Mouse (Mus musculus): Measurements from ENCODE around the gene Ibtk.
"Not testable (repeated sequence)": the region's sequence is repeated elsewhere in the genome, so short reads cannot be mapped to it uniquely, and the experiment has no call there.

Gene Ibtk

DNA sequence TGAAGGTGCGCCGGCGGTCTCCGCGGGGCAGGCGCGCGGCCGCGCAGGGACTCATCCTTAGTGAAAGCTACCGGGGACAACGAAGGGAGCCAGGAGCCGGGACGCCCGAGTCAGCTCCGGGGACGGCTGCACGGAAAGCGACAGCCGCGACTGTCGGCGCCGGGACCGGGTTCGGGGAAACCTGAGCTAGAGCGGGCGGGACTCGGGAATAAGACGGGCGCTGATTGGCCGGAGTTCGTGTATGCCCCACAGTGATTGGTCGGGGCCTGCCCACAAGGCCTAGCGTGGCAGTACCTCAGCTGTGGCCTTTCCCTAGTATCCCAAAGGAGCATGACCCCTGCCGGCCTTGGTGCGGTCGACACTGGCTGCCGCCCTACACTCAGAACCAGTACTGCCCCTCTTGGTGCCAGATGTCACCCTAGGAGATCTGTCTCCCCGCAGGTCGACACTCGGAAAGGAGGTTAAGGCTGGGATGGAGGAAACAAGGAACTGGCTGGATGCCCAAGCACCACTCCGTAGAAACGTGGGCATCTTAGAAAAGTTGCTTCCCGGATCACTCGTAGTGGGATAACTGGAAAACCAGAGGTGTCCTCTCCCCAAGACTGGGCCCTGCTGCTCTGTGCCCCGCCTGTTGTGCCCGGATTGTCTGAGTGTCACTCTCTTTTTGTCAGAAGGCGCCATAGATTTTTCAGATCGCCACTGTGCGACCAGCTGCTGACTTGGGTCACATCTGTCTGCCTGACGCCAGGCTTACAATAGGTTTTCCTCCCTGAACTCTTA is at the start of gene Ibtk:
Ibtk (minus strand) TSS at position 193 of the 780 bp plus-strand sequence.
- DNase-seq = peak; percentile 99

DNA sequence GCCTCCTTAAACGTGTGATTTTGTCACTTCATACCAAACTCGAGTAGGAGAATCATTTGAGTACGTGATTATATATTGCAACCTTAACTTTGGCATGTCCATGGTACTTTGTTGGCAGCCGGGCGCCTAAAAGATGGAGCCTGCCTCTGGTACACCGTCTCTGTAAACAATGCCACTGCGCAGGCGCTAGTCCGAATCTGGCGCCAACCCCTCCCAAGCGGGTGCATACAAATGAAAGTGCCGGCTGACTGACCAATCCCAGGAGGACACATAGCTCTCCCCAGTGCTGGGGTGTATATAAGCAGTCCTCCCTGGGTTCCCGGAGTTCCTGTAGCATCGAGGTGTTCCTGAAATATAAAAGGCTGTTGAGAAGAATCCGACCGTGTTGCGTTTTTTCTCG is 42.4 kb upstream of the Ibtk start:
- DNase-seq = not testable (repeated sequence)

DNA sequence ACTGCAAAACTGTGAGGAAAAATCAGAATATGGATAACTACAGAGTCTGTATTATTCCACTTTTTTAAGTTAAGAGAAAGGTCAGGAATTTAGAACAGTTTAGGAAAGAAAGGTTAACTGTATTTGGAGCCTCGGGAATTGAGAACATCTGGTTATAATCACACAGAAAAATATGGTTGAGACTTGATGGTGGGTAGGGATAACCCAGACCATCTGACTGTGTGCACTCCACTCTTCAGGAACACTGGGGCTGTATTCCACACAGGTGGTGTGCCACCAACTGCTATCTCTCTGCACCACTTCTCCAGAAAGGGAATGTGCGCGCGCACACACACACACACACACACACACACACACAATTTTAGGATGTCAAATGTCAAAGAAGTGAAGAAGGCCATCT is 31.1 kb upstream of the Ibtk start:
- DNase-seq = no peak

DNA sequence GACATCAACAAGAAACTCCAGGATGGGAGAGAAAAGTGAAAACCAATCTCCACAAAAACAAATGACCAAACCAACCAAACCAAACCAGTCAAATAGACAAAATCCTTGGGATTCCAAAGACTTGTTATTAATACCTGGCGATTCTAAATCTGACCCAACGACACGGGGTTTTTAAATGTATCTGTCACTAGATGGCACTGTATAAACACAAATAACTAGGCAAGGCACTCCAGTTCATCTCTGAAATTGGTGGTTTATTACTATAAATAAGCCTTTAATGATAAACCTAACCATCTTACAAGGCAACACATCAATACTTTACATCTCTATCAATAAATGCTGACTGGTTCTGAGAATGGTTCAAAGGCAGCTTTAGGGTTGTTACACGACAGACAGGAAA is 30.3 kb upstream of the Ibtk start:
- DNase-seq = peak; percentile 37

DNA sequence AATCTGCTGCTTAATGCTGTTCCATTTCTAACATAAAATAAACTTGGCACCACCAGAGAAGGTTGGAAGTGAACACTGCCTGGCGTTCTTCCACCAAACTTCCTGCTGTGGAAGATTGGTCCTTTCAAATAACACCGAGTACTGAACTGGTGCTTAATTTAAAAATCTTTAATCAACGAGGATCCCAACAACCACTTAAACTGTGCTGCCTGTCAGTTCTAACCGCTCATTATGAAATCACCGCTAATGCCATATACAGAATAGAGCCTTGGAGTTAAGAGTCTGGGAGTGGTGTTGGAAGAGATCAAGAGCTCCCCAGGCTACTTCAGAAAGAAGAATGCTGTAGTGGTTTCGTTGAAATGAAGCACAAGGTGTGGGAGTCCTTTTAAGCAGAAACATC is 28.4 kb upstream of the Ibtk start:
- no peak for DNase-seq

DNA sequence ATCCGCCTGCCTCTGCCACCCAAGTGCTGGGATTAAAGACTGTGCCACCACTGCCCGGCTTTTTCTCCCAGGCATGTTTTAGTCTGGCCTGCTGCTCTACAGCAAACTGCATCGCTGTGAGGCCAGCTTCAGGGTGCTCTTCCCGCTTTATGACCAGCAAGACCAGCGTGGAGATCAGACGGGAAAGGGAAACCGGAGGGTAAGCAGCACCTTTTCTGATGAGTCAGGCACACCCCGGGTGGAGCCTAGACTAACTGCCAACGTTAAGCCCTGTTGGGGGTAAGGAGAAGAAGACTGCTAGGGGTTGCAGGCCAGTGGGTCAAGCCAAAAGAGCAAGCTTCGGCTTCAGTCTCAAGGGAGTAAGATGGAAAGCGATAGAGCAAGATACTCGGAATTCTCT is 23.1 kb upstream of the Ibtk start:
- no peak for DNase-seq

DNA sequence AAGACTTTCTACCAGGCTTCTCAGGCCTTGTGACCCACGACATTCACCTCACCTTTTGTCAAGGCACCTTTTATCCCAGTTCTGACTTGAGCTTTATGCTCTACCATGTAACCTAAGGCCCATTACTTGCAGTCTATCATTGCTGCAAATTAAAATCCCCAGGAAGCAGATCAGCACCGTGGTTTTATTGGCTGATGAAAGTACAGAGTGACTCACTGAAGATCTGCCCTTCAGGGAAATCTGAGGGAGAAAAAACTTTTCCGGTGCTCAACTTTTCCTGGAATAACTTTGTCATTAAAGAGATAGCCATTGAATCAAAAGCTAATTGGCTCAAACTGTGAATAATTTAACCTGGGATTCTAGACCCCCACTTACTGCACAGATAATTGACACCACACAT is 22.3 kb upstream of the Ibtk start:
- DNase-seq = no peak

DNA sequence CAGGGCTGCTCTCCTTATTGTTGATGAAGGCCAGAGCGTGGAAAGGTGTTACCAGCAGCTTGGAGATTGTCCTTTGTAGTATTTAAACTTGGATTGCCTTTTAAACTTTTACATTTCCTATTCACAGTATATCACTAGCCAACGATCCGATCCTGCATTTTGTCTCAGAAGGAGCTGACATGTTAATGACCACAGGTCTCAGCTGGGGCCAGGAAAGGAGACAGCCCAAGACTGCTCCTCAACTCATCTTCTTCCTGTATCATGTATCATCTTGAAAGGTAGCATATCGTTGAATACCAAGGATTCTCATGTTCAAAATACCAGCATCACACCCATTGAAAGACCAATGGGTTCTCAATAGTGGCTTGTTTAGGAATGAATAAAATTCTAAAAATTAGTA is 21.2 kb upstream of the Ibtk start:
- DNase-seq = no peak

DNA sequence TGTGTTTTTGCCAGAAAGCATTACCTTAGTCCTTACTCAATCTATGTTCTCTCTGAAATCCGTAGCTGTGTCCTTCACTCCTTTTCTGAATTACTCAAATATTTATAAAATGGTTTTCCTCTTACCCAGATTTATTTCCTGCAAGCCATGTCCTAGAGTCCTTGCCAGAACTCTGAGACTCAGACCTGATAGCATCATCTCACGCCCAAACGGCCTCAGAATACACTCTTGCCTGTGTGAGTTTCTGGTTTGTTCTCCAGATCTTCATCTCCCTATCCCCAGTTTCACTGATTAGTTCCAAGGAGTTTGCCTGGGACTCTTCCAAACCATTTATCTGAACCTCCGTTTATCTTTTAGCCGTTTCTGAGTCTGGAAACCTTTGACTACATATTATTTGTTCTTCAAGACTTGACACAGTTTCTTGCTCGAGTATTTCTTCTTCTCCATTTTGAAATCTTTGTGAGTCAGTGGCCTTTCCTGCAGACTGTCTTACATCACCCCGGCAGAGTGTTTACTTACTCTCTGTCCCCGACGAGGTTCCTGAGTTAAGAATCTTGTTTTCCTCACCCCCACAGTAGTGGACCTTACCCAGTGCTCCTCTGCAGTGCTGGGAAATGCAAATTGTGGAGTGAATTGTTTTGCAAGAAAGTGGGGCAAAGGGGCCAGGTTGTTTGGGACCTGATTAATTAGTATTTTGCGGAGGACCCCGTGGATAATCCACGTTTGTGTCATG is 20.1 kb upstream of the Ibtk start:
- DNase-seq = peak; percentile 33

DNA sequence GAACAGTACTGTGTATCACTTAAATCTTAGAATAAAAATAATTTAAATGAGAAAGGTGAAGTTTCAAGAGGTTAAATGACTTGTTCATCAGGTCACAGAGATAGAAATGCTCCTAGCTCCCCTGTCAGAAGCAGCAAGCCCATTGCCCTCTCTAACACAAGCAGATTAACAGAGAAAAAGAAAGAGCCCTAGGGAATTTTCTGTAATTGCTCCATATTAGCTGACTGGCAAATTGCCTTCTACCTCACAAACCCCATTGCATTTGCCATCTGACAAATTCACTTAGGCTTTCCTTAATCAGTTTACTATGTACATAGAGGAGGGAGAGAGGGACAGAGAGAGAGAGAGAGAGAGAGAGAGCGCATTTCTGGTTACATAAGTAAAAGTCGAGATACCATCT is 18.1 kb upstream of the Ibtk start:
- DNase-seq = no peak

DNA sequence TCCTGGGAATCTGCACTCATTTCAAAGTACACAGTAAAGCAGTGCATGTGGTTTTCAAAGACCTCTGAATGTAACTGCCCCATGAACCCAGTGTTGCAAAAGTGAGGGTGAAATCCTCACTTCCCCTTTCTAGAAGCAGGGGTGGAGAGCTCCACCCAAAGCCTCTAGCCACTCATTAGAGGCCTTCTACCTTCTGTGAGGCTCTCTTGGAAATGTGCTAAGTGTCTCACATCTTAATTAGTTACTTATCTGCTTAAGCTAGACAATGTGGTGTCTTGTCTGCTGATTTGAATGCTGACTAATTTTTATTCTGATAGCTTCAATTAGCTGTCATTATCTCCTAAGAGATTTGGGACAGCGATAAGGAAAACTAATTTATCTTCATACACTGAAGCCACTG is 13.3 kb upstream of the Ibtk start:
- DNase-seq = no peak

DNA sequence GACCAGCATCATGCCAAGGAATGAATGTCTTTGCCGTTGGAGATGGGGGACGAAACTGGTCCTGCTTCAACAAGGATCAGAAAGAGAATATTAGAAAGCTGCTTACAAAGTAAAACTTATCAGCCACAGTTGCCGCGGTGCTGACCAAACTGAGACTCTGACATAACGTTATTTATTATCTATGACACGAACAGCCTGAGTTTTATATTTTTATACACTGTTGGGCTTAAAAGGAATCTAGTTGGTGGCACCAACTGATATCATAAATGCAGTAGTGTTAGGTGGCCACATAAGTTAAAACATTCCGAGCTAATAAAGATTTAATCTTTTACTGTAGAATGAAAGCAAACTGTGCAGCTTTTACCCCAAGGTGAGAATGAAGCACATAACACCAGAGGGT is 1.7 kb upstream of the Ibtk start:
- no peak for DNase-seq

DNA sequence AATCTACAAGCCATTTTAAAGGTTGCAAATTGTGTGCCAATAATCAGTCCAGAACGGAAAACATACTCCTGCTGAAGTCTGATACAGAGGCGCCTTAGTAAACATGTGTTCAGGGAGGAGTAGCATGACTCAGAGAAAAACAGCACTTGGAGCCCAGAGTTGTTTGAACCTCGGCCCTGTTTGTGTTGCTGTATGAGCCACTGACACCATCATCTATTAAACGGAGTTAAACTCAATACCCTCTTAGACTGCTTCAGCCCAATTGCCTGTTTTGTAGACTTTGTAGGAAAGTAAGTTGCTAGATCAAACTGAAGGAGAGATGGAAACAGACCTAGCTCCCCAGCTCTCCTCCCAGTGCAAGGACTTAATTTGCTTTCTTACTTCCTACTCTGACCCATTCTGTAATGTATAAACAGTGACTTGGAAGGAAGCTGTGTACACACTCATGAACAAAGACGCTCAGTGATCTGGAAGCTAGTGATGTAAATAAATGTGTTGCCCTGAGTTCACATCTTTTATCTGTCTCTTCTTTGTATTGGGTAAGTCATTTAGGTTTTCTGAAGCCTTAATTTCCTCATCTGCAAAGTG is 882 bp upstream of the Ibtk start:
- DNase-seq = no peak

DNA sequence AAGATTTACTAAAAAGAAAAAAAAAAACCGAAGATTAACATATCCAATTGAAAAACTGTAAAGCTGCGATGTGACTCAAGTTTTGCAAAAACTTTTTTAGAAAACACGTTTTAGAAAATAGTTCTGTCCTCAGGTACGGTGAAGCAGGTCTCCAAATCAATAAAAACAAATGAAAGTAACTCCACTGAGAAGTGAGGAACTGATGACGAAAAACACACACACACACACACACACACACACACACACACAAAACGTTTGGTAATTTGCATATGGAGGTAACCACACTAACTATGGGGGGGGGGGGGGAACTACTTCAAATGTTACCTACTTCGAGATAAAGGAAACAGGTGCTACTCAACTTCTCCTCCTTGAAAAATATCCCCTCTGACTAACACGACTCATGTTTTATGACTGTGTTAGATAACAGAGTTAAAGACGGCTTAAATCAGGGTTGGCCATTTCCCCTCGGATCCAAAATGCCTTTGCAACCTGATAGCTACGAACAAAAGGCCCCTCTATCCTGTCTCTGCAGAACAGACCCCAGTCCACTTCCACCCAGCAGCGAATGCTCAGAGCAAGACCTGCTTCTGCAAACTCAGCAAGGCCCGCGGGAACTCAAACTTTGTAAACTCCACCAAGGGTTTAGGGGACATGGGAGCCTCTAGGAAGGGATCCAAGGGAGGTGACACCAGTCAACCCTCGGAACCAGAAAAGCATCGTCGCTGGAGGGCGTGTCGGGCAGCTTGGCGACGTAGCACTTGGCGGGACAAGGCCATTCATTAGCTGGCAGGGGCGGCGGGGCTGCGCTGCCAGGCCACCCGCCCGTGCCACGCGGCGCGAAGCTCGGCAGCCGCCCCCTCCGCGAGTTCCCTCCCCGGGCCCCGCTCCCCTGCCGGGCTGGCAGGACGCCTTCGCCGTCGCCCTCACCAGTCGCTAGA is 661 bp downstream of the Ibtk start:
- peak; percentile 77 for DNase-seq

DNA sequence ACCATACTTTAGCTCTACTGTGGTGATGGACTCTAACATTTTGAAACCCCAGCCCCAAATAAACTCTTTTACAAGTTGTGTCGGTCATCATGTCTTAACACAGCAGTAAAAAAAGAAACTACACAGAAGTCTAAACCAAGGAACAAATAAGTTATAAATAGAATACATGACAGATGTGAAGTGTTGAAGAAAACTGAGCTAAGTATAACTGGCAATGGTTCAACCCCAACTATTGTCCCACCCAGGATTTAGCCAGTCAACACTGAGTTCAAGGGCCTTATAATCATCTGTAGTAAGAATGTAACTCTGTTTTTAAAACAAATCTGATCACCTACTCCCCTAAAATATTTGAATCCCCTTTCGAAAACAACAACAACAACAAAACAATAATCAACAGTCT is 3.6 kb downstream of the Ibtk start:
- DNase-seq = no peak

DNA sequence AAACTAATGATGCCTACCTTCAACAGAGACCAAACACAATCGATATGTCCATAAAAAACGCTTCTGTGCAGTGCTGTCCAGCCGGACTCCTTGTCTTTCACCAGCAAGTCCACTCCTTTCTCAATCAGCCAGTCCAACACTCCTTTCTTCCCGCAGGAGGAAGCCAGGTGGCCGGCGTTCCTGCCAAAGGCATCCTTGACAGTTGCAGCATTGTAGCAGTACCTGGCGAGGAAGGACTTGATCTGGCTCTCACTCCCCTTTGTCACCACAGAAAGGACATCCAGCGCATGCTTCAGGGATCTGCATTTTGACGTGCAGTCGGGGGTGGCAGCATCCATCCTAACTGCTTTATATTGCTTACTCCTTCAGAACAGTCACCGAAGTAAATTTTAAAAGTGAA is 5.8 kb downstream of the Ibtk start:
- DNase-seq = no peak

DNA sequence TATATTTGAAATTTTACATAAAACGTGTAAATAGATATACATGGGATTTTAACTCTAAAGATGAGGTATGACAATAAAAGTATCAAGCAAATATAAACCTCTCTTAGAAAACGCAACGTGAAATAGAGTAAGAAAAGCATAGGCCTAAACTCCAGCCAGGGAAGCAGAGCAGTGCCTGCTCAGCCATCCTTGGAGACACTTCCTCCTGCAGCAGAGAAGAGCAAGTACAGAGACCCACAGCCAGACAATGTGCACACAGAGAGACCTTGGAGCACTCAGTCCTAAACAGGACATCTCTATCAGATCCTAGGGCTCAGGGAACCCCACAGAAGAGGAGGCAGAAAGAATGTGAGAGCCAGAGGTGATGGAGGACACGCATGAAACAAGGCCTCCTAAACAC is 7.0 kb downstream of the Ibtk start:
- no peak for DNase-seq

DNA sequence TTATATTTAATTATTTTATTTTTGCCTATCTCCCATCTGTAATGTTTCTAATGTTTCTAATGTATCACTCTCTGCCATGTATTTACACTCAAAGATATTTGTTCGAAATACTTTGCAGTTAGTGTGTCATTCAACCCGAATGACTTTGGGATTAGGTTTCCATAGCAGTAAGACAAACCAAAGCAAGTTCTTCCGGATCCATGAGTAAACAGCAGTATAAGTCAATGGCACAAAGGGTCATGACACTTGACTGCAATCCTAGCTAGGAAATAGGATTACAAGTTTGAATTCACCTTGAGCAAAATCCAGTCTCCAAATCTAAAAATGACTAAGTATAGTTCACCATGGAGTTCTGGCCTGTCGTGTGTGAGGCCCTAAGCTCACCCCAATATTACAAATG is 9.9 kb downstream of the Ibtk start:
- DNase-seq = no peak

DNA sequence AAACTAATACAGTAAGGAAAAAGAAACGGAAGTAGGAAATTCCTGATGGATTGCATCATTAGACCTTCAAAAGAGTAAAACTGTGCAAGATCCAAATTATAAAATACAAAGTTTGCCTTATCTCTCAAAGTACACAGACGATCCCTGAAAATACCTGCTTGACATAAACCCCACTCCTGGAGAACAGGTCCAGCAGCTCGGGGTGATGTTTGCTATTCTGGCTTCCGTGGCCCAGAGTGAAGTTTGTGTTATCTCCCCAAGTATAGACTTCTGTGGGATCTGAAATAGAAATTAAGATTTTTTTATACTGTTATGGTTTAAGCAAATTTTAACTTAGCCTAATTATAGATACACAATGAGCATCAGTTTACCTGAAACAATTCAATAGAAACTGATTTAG is 14.3 kb downstream of the Ibtk start:
- DNase-seq = no peak

DNA sequence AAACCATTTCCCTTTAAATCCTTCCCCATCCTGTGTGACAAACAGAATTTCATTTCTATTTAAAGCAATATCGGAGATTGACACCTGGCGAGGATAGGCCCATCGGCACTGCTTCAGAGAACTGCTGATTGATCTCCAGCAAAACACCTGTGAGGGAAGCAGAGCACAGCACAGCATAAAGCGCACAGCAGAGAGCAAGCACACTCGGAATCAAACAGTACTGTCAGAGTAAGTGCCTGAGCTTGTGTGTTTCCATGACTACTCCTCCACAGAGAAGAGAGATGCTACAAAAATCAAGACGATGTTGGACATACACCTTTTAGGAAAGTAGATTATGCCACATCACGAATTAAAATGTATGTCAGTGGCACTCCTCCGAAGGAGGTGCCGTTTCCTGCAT is 25.1 kb downstream of the Ibtk start:
- no peak for DNase-seq

DNA sequence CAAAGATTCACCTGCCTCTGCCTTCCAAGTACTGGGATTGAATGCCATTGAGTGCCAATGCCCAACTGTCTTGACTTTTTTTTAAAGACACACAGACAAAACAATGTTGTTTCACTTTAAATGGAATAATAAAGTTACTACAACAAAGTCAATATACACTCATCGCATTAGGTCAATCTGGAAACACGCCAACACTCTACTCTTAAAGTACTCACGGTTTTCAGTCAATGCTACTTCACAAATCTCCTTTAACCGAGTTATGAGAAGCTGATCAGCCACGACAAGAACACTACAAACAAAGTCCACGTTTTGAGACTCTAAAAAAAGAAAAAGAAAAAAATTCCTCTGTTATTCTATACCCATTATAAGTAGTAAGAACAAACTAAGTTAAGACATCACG is 31.8 kb downstream of the Ibtk start:
- no peak for DNase-seq

DNA sequence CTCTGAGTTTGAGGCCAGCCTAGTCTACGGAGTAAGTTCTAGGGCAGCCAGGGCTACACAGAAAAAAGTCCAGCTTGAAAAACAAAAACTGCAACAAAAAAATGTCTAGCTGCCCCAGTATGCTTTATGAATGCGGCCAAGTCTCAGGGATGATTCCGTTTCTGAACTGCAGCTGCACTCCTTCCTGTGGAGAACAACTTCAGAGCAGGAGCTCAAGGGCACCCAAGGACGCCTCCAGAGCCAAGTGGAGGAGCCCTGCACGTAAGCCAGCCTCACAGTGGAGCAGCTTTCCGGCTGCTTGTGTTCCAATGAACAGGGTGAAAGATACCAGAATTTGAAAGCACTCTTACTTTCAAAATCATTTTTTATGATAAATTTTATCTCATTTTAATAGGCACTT is 41.8 kb downstream of the Ibtk start:
- DNase-seq = no peak

DNA sequence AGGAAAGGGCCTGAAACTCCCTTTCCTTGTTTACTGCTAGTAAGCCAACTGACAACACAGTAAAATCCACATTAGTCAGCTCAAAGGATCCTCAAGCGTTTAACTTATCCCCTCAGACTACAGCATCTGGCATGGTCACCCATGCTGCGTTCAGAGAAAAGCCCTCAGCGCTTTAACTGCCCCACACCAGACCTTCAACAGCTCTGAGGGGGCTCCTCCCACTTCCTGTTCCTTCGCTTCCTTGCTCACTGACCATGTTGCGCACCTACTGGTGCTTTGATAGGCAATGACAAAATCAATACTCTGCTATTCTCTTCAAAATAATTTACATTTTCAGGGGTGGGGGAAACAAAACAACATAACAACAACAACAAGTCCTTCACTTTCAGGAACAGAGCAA is 47.2 kb downstream of the Ibtk start:
- DNase-seq = no peak
